Comparison of ENCODE assay signal across 11 mouse cellular contexts in genomic region chr11:33570413-33570812, GRCm38 (mm10). TPM values are rescaled to one million over a fixed set of nuclear protein-coding genes. Genes with fewer than 3 reads are reported as not detected.
A peak's percentile ranks its signal among the peaks of the same experiment; 100 is the strongest.
DNase-seq lines count a peak whose midpoint lies in the region; ATAC-seq and TF ChIP-seq lines count a peak whose summit lies in the region.
"Had no signal": no experiment of that assay in that cellular context is flagged by ENCODE, and none has a peak within 500 bp of the region (broad histone marks: within the 10 kb centered on the region; RNA-seq: fewer than 3 reads in every experiment).

No protein-coding gene starts in this region.

- H3K9me3 ChIP-seq in forebrain, postnatal 0 days (ENCODE audit: low read length): no peaks in the 10 kb centered on the region
- H3K9me3 ChIP-seq in forebrain, embryonic 16.5 days (ENCODE audit: control insufficient read depth, low read length): no peaks in the 10 kb centered on the region
- H3K9me3 ChIP-seq: limb, embryonic 13.5 days had no signal

- no peak overlapping the region for H3K4me3 ChIP-seq in forebrain, postnatal 0 days (ENCODE audit: low read depth, low read length)
- H3K4me3 ChIP-seq in forebrain, embryonic 16.5 days (replicated peaks; ENCODE audit: low read length): no peak overlapping the region
- H3K4me3 ChIP-seq: limb, embryonic 13.5 days had no signal

- no peak overlapping the region for H3K9ac ChIP-seq in forebrain, postnatal 0 days
- no peak overlapping the region for H3K9ac ChIP-seq in forebrain, embryonic 16.5 days (replicated peaks; ENCODE audit: low read depth, low read length)
- H3K9ac ChIP-seq: limb, embryonic 13.5 days had no signal

- H3K36me3 ChIP-seq in forebrain, postnatal 0 days (ENCODE audit: insufficient read depth): no peaks in the 10 kb centered on the region
- H3K36me3 ChIP-seq in forebrain, embryonic 16.5 days (ENCODE audit: control insufficient read depth, insufficient read depth): no peaks in the 10 kb centered on the region
- H3K36me3 ChIP-seq: limb, embryonic 13.5 days had no signal

- no peak overlapping the region for H3K27ac ChIP-seq in forebrain, postnatal 0 days (ENCODE audit: low read depth, low read length)
- H3K27ac ChIP-seq in forebrain, embryonic 16.5 days (ENCODE audit: low read length): no peak overlapping the region
- H3K27ac ChIP-seq: limb, embryonic 13.5 days had no signal

- no peaks in the 10 kb centered on the region for H3K4me1 ChIP-seq in forebrain, postnatal 0 days (ENCODE audit: insufficient read depth)
- H3K4me1 ChIP-seq in forebrain, embryonic 16.5 days (replicated peaks; ENCODE audit: control insufficient read depth, insufficient read depth, low read length): no peaks in the 10 kb centered on the region
- H3K4me1 ChIP-seq: limb, embryonic 13.5 days had no signal

- no peaks in the 10 kb centered on the region for H3K27me3 ChIP-seq in forebrain, postnatal 0 days (ENCODE audit: insufficient read depth, low read length)
- no peaks in the 10 kb centered on the region for H3K27me3 ChIP-seq in forebrain, embryonic 16.5 days (replicated peaks; ENCODE audit: control insufficient read depth, insufficient read depth, low read length)
- H3K27me3 ChIP-seq: limb, embryonic 13.5 days had no signal

- TF ChIP-seq CTCF in forebrain, postnatal 0 days (IDR thresholded peaks at IDR 0.05; ENCODE audit: low read depth): peak; percentile 39

- peak; percentile 22 for DNase-seq in forebrain, postnatal 0 days
- DNase-seq in right cerebral cortex, adult 2 months (ENCODE audit: low spot score in 2 of 2): peak; percentile 49 to 60
- no peak for DNase-seq in right cerebral cortex, postnatal 36 days (ENCODE audit: low spot score in 2 of 2)
- peak; percentile 6 to 54 for DNase-seq in kidney, postnatal 36 days
- DNase-seq in right cerebral cortex, postnatal 25 days: peak; percentile 10
- DNase-seq in c-Kit-positive CD71-positive TER-119-positive erythroid progenitor cells, embryonic 14.5 days (ENCODE audit: low spot score): no peak
- DNase-seq in heart, adult 9 months (ENCODE audit: low spot score in 2 of 2): no peak
- DNase-seq: heart, postnatal 14 days; spleen, adult 18-20 months had no signal

- ATAC-seq in forebrain, postnatal 0 days: no peak
- no peak for ATAC-seq in forebrain, embryonic 16.5 days

- H3K4me2 ChIP-seq in forebrain, postnatal 0 days (ENCODE audit: low read depth): no peak overlapping the region
- H3K4me2 ChIP-seq in forebrain, embryonic 16.5 days (ENCODE audit: low read length): no peak overlapping the region
- H3K4me2 ChIP-seq: limb, embryonic 13.5 days had no signal

RNA-seq across cellular contexts. Expression of gene Gabrp, which starts 8.3 kb away (rescaled TPM):
- total RNA-seq in forebrain, postnatal 0 days (2014; rRNA removed): 0.15 TPM in 1 of 2 replicates, not detected in the other
- polyA plus RNA-seq in forebrain, postnatal 0 days (2015; fragmentation: Nextera tagmentation; extraction: Ambion mirVana): not detected in 2 replicates
- not detected in 2 replicates for polyA plus RNA-seq in forebrain, embryonic 16.5 days (2015; fragmentation: Nextera tagmentation; extraction: Ambion mirVana)

RNA-seq across cellular contexts. Expression of gene D130052B06Rik, which starts 28.7 kb away (rescaled TPM):
- total RNA-seq in forebrain, postnatal 0 days (2014; rRNA removed): not detected in 2 replicates
- polyA plus RNA-seq in forebrain, postnatal 0 days (2015; fragmentation: Nextera tagmentation; extraction: Ambion mirVana): not detected in 2 replicates
- not detected in 2 replicates for polyA plus RNA-seq in forebrain, embryonic 16.5 days (2015; fragmentation: Nextera tagmentation; extraction: Ambion mirVana)
- total RNA-seq: heart, postnatal 14 days had no signal

RNA-seq across cellular contexts. Expression of gene Ranbp17, which starts 56.9 kb away (rescaled TPM):
- total RNA-seq in forebrain, postnatal 0 days (2014; rRNA removed): 7.7 and 9.1 TPM in 2 replicates
- 5.8 and 6.9 TPM in 2 replicates for polyA plus RNA-seq in forebrain, postnatal 0 days (2015; fragmentation: Nextera tagmentation; extraction: Ambion mirVana)
- polyA plus RNA-seq in forebrain, embryonic 16.5 days (2015; fragmentation: Nextera tagmentation; extraction: Ambion mirVana): 5.3 and 9.4 TPM in 2 replicates

Comparison
In these comparisons a context has a peak if more than half of its experiments do, and no peak if none do; other contexts are left out.
1. DNase-seq: peak in forebrain, postnatal 0 days (single experiment), right cerebral cortex, adult 2 months (2 of 2), kidney, postnatal 36 days (2 of 2) and right cerebral cortex, postnatal 25 days (single experiment); none in right cerebral cortex, postnatal 36 days (0 of 2), c-Kit-positive CD71-positive TER-119-positive erythroid progenitor cells, embryonic 14.5 days (single experiment) and heart, adult 9 months (0 of 2).